Mouse (Mus musculus) T-helper 17 cell (primary cell): ENCODE results near the gene Gm9837.

Source experiments
- in situ Hi-C, 2 experiments: fragments of 300-600 bp; cut with MboI, MseI; formaldehyde crosslinking; loops; 1 replicate in 1 of 2; 2 replicates in 1 of 2; pipeline ENCODE4 v1.15.1; 2025; ENCODE audit warnings: high pct_unique_total_duplicates in 2 of 2

Gene Gm9837

DNA sequence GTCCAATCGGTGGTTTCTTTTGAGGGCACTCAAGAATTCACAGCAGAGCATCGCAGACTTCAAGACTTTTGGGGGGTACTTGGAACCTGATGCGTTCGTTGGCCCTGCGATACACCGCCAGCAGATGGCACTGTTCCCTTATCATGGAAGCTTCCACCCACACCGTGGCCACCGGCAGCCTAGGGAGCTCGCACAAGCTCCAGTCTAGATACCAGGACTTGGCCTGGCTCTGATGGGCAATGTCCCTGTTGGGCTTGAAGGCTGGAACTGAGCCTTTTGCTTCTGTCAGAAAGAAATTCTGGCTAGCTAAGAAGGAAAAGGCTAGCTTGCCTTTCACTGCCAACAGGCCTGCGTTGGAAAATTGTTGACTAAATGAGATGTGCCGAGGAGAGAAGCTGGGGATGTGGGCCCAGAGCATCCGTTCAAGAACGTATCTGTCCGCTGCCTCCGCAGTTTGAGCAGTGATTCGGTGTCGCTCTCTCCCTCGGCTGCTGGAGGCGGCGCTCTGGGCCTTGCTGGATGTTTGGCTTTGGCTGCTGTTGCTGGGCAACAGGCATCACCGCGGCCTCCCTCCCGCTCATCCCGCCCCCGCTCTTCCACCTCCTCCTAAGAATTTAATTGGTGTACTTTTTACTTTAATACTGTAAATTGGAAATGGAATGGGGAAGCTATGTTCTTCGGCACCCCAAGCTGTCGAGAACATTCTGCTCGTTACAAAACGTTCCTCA is at the start of gene Gm9837:
Gm9837 (minus strand) TSS at position 512 of the 728 bp plus-strand sequence.
- in situ Hi-C loops, result loop anchor here in 1 of 2 experiments (5.0 kb wide), 1 partner anchor 267 kb away; no protein-coding TSS in a partner anchor

DNA sequence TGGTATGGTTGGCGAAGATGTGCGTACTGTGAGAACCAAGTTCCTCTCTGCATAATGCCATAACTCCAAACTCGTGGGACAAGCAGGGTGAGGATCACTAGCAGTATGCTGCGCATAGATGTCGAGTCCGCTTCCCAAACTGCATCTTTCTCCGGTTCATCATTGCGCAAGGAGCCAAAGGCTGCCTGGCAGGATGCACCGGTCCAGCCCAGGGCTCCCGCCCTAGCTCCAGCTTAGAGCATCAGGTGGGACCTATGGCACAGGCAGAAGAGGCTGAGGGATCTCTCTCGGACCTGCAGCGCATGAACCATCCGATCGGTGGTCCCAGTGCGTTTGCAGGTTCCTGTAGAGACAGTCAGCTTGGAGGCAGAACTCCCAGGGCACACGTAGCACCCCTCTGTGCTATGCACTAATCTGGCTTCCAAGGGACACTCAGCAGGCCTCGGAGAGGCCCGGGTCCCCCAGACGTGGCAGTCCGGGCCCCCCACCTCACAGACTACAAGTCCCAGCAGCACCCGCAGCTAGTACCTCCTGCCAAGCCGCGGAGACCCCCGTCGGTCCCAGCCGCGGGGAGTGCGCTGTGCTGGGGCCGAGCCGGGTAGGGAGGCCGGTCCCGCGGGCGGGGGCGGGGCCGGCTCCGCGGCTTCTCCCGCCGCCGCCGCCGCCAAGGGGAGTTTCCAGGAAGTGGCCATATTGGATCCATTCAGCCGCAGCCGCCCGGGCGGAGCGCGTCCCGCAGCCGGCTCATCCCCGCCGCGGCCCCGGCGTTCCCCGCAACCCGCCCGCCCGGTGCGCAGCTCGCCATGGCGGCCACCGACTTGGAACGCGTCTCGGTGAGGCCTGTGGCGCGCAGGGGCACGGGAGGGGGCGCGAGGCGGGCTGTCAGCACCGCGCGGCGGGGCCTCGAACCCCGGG is 49.2 kb upstream of the Gm9837 start, which contains the start of gene Sept8:
Sept8 (plus strand) TSS at position 51 of the 915 bp plus-strand sequence.
- in situ Hi-C loops, result no loop called here

DNA sequence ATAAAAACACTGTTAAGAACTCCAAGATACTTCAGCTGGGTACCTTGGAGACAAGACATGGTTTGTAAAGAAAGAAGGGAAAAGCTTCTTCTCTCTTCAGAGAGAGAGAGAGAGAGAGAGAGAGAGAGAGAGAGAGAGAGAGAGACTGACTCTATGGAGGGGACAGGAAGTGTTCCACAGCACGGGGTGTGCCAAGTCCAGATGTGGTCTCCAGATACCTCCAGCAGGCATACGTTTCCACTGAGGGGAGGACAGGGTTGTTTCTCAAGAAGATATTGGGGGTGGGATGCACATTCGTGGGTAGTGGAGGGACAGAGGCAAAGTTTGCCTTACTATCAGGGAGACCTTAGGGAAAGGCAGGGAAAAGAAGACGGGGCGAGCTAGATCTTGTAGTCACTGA is 48.5 kb upstream of the Gm9837 start:
- in situ Hi-C loops, result no loop called here

DNA sequence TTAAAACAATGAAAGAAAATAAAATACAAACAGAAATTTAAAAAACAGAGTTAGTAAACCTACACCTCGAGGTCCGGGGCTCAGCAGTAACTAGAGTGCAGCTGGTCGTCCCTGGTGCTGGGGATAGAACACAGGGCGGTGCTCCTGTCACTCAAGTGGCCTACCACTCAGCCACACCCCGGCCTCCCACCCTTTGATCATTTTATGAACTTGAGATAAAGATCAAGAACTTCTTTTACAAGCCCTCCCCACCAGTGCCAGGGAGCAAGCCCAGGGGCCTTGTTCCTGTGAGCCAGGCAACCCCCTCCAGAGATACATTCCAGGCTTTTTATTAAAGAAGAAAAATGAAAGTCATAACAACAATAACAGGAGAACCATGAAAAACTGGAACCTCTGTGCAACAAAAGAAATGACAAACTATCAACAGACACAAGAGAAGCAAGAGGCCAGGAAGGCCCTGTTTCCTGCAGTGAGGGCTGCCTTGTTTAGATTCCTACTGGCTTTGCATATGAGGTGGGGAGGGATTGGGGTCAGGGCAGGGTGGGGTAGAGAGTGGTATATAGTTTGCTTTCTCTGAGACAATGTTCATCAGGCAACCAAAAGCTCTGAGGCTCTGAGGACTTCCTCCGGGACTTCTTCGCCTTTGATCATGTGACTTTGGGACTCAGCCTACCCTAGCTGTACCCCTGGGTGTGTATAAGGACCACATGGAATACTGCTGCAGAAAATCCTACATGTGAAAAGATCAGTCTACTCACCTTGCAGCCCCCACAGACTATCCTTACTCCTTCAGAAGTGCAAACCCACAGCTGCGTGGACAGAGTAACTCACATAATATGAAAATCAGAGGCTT is 46.7 kb upstream of the Gm9837 start:
- in situ Hi-C loops, result no loop called here

DNA sequence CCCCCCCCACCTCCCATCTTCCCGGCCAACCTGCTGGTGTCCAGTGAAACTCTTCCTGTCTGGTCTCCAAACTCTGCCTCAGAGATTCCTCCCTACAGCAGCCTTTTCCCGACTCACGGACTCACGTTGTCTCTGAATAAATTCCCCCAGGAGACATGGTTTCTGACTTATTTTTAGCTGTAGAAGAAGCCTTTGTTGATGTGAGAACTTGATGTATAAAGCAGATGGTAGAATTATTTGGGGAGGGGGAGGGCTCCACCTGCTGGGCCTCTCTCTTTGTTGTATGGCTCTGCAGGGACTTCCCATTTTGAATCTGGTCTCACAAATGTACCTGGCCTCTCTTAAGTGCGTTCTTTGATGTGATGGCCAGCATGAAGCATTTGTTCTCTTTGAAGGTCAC is 40.1 kb upstream of the Gm9837 start:
- in situ Hi-C loops, result no loop called here

DNA sequence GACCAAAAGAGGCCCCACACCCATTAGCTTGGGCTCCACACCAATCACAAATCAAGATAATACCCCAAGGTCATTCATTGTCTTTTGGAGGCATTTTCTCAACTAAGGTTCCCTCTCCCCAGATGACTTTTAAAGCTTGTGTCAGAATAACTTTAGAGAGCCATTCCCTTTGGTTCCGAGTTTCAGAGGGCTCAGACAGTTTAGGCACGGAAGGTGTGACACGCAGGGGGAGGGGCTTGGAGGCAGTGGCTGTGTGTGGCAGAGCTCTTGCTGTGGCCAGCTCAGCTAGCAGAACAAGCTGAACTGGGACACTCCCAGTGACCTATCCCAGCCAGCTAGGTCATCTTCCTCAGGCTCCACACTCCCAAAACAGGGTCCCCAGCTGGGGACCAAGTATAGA is 38.3 kb upstream of the Gm9837 start:
- in situ Hi-C loops, result no loop called here

DNA sequence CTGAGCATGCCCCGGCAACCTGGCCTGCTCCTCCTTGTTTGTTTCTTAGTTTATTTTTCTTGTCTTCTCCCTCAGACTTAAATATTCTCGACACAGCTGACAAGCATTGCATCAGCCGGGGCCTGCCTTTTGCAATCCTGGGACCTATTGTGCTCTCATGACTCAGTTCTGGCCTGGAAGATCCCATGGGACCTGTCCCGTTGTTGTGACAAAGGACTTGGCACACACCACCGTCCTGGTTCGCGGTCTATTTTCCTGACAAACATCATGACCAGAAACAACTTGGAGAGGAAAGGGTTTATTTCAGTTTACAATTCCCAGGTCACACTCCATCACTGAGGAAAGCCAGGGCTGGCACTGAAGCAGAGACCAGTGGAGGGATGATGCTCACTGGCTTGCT is 37.9 kb upstream of the Gm9837 start:
- in situ Hi-C loops, result no loop called here

DNA sequence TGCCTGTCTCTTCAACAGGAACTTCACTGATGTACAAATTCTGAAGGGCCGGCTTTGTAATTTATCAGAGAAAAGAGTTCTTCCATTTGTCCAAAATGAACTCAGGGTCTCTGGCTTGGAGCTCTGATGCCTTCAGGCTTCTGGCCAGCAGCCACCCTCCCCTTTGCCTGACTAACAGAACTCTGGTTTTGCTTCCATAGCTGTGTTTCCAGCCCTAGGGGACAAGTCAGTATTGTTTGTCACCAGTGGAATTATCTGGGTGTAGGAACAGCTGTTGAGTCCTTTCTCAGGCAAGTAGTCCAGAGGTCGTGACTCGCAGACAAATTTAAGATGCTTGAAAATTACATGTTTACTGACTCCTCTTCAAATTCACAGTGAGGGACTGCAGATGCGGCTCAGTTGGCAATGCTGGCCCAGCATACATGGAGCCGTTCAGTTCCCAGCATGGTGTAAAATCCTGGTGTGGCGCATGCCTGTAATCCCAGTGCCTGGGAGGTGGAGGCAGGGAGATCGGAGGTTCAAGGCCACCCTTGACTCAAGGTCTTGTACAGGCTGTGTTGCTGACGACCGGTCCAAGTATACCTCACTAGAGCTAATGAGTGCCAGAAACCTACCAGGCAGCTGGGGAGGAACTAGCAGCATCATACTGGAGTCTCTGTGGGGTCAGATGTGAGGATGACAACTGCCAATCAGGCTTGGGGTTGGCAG is 37.0 kb upstream of the Gm9837 start:
- in situ Hi-C loops, result no loop called here

DNA sequence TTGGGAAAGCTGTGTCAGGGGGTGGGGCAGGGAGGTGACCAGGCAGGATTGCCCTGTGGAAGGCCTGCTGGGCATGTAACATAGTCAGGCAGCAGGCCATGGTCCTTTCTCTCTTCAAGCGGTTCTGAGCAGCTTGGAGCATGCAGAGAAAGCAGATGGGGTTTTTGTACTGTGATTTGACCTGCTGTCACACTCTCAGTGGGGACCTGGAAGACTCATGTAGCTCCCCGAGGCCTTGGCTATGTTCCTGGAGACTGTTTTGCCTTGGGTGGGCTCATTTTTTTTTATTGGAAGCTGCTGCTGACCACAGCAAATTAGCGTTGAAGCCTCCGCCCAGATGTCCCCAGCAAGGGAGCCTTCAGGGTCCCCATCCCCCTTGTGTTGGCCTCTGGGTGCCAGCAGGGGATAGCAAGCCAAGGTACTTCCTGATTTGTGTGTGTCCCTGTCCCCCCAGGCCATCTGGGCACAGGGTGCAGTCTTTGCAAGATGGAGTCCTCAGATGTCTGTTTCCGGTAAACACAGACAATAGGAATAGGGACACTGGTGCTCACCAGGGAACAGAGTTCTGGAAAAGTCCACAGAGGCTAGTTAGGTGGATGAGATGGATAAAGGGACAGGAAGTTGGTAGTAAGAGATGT is 34.9 kb upstream of the Gm9837 start:
- in situ Hi-C loops, result no loop called here

DNA sequence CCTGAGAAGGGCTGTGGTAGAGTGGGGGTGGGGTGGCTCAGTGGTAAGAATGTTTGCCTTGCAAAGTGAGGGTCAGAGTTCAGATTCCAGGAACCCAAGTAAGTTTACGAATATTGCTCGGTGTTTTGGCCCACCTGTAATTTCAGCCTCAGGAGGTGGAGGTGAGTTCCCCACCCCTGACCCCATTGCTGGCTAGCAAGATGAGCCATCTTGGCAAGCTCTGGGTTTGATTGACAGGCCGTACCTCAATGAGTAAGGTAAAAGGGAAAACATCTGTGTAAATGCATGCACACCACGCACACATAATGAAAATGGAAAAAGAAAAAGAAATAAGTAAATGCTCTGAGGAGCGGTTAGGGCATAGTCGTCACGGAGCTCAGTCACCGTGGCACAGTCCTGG is 34.1 kb upstream of the Gm9837 start:
- in situ Hi-C loops, result no loop called here

DNA sequence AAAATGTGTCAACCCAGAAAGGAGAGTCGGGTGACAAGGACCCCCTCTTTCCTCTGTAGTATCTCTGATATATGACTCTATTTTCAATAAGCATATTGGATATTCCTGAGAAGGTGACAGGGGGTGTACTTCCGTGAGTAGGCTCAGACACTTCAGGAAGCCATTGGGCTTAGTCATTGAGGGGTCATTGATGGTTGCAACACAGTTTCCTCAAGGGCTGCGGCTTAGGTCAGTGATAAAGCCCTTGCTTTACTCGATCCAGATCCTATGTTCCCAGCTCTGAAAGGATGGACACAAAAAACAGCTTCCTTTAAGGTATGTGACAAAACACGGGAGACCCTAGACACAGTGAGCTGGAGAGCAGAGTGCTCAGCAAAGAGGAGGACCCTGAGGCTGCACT is 33.5 kb upstream of the Gm9837 start:
- in situ Hi-C loops, result no loop called here

DNA sequence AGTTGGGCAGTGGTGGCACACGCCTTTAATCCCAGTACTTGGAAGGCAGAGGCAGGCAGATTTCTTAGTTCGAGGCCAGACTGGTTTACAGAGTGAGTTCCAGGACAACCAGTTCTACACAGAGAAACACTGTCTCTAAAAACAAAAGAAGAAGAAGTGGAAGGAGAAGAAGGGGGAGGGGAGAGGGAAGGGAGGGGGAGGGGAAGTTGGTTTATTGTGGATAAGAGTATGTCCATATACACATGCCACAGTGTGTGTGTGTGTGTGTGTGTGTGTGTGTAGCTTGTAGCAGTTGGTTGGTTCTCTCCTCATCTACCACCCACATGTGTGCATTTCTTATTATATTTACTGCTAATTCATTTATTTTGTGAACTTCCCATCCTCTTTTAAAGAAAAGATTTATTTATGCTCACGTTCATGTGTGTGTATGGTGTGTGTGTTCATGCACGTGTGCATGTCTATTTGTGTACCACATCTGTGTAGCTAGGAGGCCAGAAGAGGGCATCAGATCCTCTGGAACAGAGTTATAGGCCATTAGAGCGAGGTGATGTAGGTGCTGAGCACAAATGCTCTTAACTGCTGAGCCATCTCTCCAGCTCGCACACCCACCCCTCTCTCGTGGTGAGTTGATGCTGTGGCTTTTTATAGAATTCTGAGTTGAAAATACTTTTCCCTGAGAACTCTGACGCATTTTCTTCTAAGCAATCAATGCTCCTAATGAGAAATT is 31.9 kb upstream of the Gm9837 start:
- in situ Hi-C loops, result no loop called here

DNA sequence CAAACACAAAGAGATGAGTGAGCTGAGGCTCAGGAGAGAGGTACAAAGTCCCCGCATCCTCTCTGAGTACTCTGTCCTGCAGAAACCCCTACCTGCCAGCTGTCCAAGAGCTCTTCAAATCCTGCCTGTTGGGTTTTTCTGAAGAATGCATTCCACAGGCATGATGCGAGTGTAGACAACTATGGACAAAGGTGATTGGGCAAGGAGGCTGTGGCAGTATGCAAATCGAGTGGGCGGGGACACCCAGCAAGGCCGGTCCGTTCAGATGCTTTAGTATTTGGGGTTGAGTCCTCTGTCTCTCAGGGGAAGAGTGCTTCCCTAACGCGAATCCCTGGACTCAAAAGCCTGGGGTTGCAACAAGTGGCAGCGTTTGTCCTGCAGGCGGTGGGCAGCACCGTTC is 30.3 kb upstream of the Gm9837 start:
- in situ Hi-C loops, result no loop called here

DNA sequence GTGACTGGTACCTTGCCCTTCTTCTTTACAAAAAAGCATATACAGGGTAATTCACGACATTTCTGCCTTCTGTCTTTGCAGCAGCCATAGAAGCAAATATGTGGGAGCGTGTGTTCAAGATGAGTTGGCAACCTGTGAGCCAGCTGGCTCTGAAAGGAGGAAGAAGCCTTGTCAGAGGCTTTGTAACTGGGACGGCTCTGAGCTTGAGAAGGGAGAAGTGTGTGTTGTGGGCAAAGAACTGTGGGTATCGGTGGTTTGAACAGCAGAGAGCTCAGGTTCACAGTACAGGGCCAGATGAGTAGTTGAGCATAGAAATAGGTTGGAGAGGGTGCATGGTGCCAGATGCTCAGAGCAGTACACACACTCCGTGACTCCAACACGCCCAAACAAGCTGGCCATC is 26.7 kb upstream of the Gm9837 start:
- in situ Hi-C loops, result no loop called here

DNA sequence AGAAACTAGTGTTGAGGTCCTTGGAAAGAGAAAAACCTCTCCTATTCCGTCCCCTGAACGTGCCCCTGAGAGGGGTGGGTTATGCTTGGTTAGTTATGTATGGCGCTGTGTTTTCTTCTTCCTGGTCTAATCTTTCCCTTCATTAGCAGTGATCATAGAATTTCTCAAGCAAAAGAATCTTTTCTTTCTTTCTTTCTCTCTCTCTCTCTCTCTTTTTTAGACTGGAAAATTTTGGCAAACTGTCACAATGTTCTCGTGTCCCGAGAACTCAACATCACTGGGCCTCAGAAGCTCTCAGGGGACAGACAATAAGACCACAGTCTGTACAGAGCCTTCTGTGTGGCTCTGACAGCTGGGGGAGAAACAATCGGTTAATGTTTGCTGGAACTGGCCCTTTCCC is 25.1 kb upstream of the Gm9837 start:
- in situ Hi-C loops, result no loop called here

DNA sequence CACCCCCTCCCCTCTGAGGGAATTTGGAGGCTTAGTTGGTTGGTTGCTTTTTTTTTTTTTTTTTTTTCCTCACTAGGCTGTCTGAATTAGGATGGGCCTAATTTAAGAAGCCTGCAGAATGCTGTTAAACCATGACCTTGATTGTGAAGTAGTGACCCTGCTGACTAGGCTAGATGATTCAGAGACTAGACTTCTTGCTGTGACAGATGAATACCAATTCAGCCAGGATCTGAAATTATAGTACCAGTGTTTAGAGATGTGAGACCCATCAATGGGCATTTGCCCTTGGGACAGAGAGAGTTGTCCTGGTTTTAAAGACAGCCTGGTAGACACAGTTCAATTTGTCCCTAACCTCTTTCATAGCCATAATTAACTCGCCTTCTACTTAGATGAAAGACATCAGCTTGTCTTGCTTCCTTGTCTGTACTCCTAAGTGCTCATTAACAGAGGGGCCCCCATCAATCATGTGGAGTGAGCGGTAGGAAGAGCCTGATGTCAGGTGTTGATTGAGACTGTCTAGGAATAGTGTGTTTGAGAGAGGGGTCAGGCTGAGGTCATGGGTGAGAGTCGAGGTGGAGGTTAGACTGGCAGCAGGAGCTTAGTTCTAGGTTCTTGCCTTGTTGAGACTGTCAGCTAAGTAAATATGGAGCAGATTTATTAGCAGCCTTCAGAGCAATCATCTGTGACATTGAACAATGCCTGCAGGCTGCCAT is 23.1 kb upstream of the Gm9837 start:
- in situ Hi-C loops, result no loop called here

DNA sequence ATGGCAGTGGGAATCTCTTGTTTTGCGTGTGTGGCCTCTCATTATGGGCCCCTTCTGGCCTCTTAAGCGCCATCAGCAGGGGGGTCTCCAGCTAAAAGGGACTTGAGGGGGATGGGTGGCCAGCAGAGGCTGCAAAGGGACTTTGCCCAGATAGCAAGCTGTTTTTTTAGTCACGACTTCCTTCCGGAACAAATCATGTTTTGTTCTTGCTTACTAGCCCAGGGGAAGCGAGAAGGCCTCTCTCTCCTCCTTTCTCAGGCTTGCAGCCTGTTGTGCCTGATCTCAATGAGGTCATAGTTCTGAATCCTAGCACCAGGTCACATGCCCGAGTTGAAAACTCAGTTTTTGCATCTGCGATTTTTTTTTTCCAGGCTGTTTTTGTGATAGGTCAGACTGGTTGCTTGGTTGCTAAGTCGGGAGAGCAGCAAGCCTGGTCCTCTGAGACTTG is 21.7 kb upstream of the Gm9837 start:
- in situ Hi-C loops, result no loop called here

DNA sequence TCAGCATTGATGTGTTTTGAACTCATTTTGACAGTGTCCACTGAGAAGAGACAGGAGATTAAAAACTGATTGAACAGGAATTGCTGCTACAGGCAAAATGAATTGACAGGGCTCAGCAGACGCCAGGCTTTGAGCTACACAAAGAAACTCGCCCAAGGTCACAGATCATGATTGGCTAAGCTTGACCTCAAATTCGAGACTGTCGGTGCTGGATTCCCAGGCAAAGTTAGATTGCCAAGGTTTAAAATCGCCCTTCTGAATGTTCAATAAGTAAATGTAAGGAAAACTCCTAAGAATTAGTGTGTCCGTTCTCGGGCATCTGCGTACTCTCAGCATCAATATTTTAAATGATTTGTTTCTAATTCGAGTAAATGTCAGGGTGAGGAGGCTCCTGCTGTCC is 19.1 kb upstream of the Gm9837 start:
- in situ Hi-C loops, result no loop called here

DNA sequence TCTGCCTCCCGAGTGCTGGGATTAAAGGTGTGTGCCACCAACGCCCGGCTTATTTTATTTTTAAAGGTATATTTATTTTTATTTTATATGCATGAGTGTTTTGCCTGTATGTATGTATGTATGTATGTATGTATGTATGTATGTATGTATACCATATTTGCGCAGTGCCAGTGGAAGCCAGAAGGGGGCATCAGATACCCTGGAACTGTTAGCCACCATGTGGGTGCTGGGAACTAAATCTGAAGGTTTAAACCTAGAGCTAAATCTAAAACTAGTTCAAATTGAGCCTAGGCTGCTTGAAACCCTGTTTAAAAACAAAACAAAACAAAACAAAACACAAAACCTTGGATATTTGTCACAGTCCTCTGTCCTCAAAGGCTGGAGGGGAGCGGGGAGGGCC is 18.7 kb upstream of the Gm9837 start:
- in situ Hi-C loops, result no loop called here
